Mouse (Mus musculus) megakaryocyte, embryonic 14.5 days (primary cell): ENCODE measurements around the gene C2cd5.

Source experiments
- FLI1 ChIP-seq: IDR thresholded peaks from 2 replicates; pipeline ENCODE4 v1.6.1; 2012; ENCODE audit warnings: low read length, inconsistent platforms, mixed read lengths
- GATA1 ChIP-seq: IDR thresholded peaks from 3 replicates; pipeline ENCODE4 v1.6.1; 2012; ENCODE audit warnings: mixed read lengths, low read length, inconsistent platforms, borderline replicate concordance

DNA sequence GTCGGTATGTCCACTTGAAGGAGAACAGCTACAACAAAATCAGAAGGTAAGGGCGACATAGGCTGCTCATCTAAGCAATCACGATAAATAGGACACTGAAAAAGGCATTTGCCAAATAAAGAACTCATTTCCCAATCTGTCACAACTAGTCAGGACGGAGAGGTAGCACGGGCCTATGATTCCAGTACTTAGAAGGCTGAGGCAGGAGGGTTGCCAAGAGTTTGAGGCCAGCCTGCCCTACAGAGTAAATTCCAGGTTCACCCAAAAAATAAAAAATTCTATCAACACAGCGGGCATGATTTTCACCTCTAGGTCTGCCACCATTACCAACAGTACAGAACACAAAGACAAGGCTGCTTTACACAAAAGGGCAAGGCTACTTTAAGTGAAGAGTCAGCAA lies 8.9 kb downstream of the C2cd5 start:
- no peak for TF ChIP-seq GATA1
- no peak for TF ChIP-seq FLI1
